Comparison of ENCODE assay signal across 16 mouse cellular contexts in genomic region chr2:59486196-59486845, GRCm38 (mm10). TPM values are rescaled to one million over a fixed set of nuclear protein-coding genes. Genes with fewer than 3 reads are reported as not detected.
"Had no signal": no experiment of that assay in that cellular context is flagged by ENCODE, and none has a peak within 500 bp of the region (broad histone marks: within the 10 kb centered on the region; RNA-seq: fewer than 3 reads in every experiment).

No protein-coding gene starts in this region.

- ATAC-seq: liver, postnatal 0 days had no signal

- H3K9ac ChIP-seq: limb, embryonic 12.5 days; liver, embryonic 13.5 days; liver, postnatal 0 days; midbrain, embryonic 12.5 days; stomach, embryonic 15.5 days had no signal

- H3K27ac ChIP-seq: kidney, postnatal 0 days; limb, embryonic 12.5 days; liver, embryonic 13.5 days; macrophage; midbrain, embryonic 12.5 days had no signal

- DNase-seq: kidney, adult 11 months; kidney, adult 9 months; kidney, postnatal 36 days; layer of hippocampus, adult 9-11 months; layer of hippocampus, postnatal 36 days; liver; liver, embryonic 13.5 days; liver, postnatal 0 days; lung, postnatal 10 days; thymus, postnatal 4 days had no signal

- H3K9me3 ChIP-seq: limb, embryonic 12.5 days; liver, embryonic 13.5 days; midbrain, embryonic 12.5 days; stomach, embryonic 15.5 days had no signal

- H3K27me3 ChIP-seq: limb, embryonic 12.5 days; liver, embryonic 13.5 days; midbrain, embryonic 12.5 days; stomach, embryonic 15.5 days had no signal

- H3K4me2 ChIP-seq: limb, embryonic 12.5 days; liver, embryonic 13.5 days; midbrain, embryonic 12.5 days; stomach, embryonic 15.5 days had no signal

- H3K4me1 ChIP-seq: liver, embryonic 13.5 days; stomach, embryonic 15.5 days had no signal

- H3K4me3 ChIP-seq: limb, embryonic 12.5 days; liver, embryonic 13.5 days; midbrain, embryonic 12.5 days; stomach, embryonic 15.5 days had no signal

- H3K36me3 ChIP-seq: limb, embryonic 12.5 days; liver, embryonic 13.5 days; midbrain, embryonic 12.5 days; stomach, embryonic 15.5 days had no signal

RNA-seq across cellular contexts. Expression of gene Dapl1, which starts 1.9 kb away (rescaled TPM):
- polyA plus RNA-seq: liver, postnatal 0 days; macrophage; neural tube, embryonic 14.5 days had no signal
